13 mouse cellular contexts compared by ENCODE assay signal in genomic region chr4:133873926-133874864, GRCm38 (mm10). TPM values are rescaled to one million over a fixed set of nuclear protein-coding genes. Genes with fewer than 3 reads are reported as not detected.
DNase-seq lines count a peak whose midpoint lies in the region; ATAC-seq and TF ChIP-seq lines count a peak whose summit lies in the region.
"Had no signal": no experiment of that assay in that cellular context is flagged by ENCODE, and none has a peak within 500 bp of the region (broad histone marks: within the 10 kb centered on the region; RNA-seq: fewer than 3 reads in every experiment).

No protein-coding gene starts in this region.

- H3K4me1 ChIP-seq in bone marrow macrophage, adult 2 months (ENCODE audit: control insufficient read depth, insufficient read depth, low read length), result peaks cover 19% of the 10 kb centered on the region
- H3K4me1 ChIP-seq in liver, postnatal 0 days (ENCODE audit: insufficient read depth), result peaks cover 38% of the 10 kb centered on the region
- no peaks in the 10 kb centered on the region for H3K4me1 ChIP-seq in forebrain, embryonic 15.5 days
- H3K4me1 ChIP-seq: neural tube, embryonic 13.5 days had no signal

- no peak for TF ChIP-seq CTCF in bone marrow macrophage, adult 2 months (IDR thresholded peaks at IDR 0.05; ENCODE audit: low read depth, low read length)
- TF ChIP-seq CTCF in liver, postnatal 0 days (IDR thresholded peaks at IDR 0.05; ENCODE audit: low read depth), result no peak

- H3K4me3 ChIP-seq in bone marrow macrophage, adult 2 months (ENCODE audit: insufficient read depth, low read length), result peak overlapping the region; percentile 62
- H3K4me3 ChIP-seq in liver, postnatal 0 days (ENCODE audit: low read depth, low read length), result peak overlapping the region; percentile 69
- H3K4me3 ChIP-seq in forebrain, embryonic 15.5 days, result no peak overlapping the region
- H3K4me3 ChIP-seq: neural tube, embryonic 13.5 days had no signal

- H3K36me3 ChIP-seq in liver, postnatal 0 days (replicated peaks; ENCODE audit: insufficient read depth, low read length), result peaks cover 31% of the 10 kb centered on the region
- H3K36me3 ChIP-seq in forebrain, embryonic 15.5 days, result no peaks in the 10 kb centered on the region

- no peaks in the 10 kb centered on the region for H3K9me3 ChIP-seq in liver, postnatal 0 days (ENCODE audit: low read length)
- no peaks in the 10 kb centered on the region for H3K9me3 ChIP-seq in forebrain, embryonic 15.5 days
- H3K9me3 ChIP-seq: neural tube, embryonic 13.5 days had no signal

- TF ChIP-seq POLR2A in bone marrow macrophage, adult 2 months (IDR thresholded peaks at IDR 0.05; ENCODE audit: borderline replicate concordance, low read depth, low read length), result no peak

- peak; percentile 22 to 53 for DNase-seq in heart, adult 18-20 months
- no peak for DNase-seq in heart, postnatal 10 days
- DNase-seq in A20 (ENCODE audit: low read depth, low spot score), result peak; percentile 50
- DNase-seq in liver, postnatal 0 days, result peak; percentile 59
- DNase-seq in frontal cortex, adult 2 months (ENCODE audit: extremely low spot score in 1 of 2, low spot score in 1 of 2), result no peak
- no peak for DNase-seq in natural killer cell, adult 2 months (ENCODE audit: low spot score in 2 of 2)
- DNase-seq: adrenal gland, postnatal 25 days; forebrain, postnatal 0 days; lung, postnatal 36 days had no signal

- no peaks in the 10 kb centered on the region for H3K27me3 ChIP-seq in liver, postnatal 0 days (ENCODE audit: insufficient read depth, low read length)
- H3K27me3 ChIP-seq in forebrain, embryonic 15.5 days, result no peaks in the 10 kb centered on the region
- H3K27me3 ChIP-seq: neural tube, embryonic 13.5 days had no signal

- H3K4me2 ChIP-seq in liver, postnatal 0 days (ENCODE audit: low read depth, low read length), result peak overlapping the region; percentile 82
- no peak overlapping the region for H3K4me2 ChIP-seq in forebrain, embryonic 15.5 days (replicated peaks)
- H3K4me2 ChIP-seq: hindbrain, embryonic 14.5 days; neural tube, embryonic 13.5 days had no signal

- ATAC-seq in liver, postnatal 0 days, result peak; percentile 62
- no peak for ATAC-seq in forebrain, embryonic 15.5 days (replicated peaks)
- ATAC-seq: forebrain, postnatal 0 days had no signal

- peak overlapping the region; percentile 79 for H3K9ac ChIP-seq in liver, postnatal 0 days (replicated peaks)
- no peak overlapping the region for H3K9ac ChIP-seq in forebrain, embryonic 15.5 days (replicated peaks)
- H3K9ac ChIP-seq: forebrain, postnatal 0 days; hindbrain, embryonic 14.5 days; neural tube, embryonic 13.5 days had no signal

- TF ChIP-seq EP300 in liver, postnatal 0 days (IDR thresholded peaks at IDR 0.05; ENCODE audit: low read depth), result 0 out of 2 replicates have a peak, but pooled peaks have one; percentile 49

- intact Hi-C loops in heart, postnatal 10 days (cut with DNase I), result no loop called here

- H3K27ac ChIP-seq in bone marrow macrophage, adult 2 months (ENCODE audit: insufficient read depth, low read depth, low read length), result peak overlapping the region; percentile 69
- H3K27ac ChIP-seq in liver, postnatal 0 days (ENCODE audit: low read depth), result peak overlapping the region; percentile 97
- H3K27ac ChIP-seq in forebrain, embryonic 15.5 days (replicated peaks), result no peak overlapping the region
- H3K27ac ChIP-seq: hindbrain, embryonic 14.5 days; neural tube, embryonic 13.5 days had no signal

- WGBS in liver, postnatal 0 days (ENCODE audit: insufficient replicate concordance), result 26% methylated on average over 17 of the region's 17 CpGs
- 83% methylated on average over 17 of the region's 17 CpGs for WGBS in forebrain, embryonic 15.5 days

RNA-seq across cellular contexts. Expression of gene Rps6ka1, which starts 13.4 kb away (rescaled TPM):
- total RNA-seq in heart, adult 18-20 months (2021), result 1 to 10 TPM; 4.4 to 6.2 TPM
- 1 to 10 TPM; 9.1 to 9.3 TPM for total RNA-seq in heart, postnatal 10 days (2021)
- 100 and 101 TPM in 2 replicates for polyA plus RNA-seq in bone marrow macrophage, adult 2 months (2012; ENCODE audit: insufficient read depth, insufficient read length, missing spikeins)
- 31.6 and 36.9 TPM in 2 replicates for polyA plus RNA-seq in liver, postnatal 0 days (2015; fragmentation: Nextera tagmentation; extraction: Ambion mirVana)
- 10.8 and 12.8 TPM in 2 replicates for polyA plus RNA-seq in frontal cortex, adult 2 months (2012; rRNA removed)
- 15.6 and 16.5 TPM in 2 replicates for polyA plus RNA-seq in forebrain, embryonic 15.5 days (2015; fragmentation: Nextera tagmentation; extraction: Ambion mirVana)

Comparison
In these comparisons a context has a peak if more than half of its experiments do, and no peak if none do; other contexts are left out.
1. DNase-seq: peak in heart, adult 18-20 months (2 of 2), A20 (single experiment) and liver, postnatal 0 days (single experiment); none in heart, postnatal 10 days (0 of 2), frontal cortex, adult 2 months (0 of 2) and natural killer cell, adult 2 months (0 of 2).